Comparison of ENCODE assay signal across 17 mouse cellular contexts in genomic region chr12:9059965-9060364, GRCm38 (mm10). TPM values are rescaled to one million over a fixed set of nuclear protein-coding genes. Genes with fewer than 3 reads are reported as not detected.
DNase-seq lines count a peak whose midpoint lies in the region; ATAC-seq and TF ChIP-seq lines count a peak whose summit lies in the region.
"Had no signal": no experiment of that assay in that cellular context is flagged by ENCODE, and none has a peak within 500 bp of the region (broad histone marks: within the 10 kb centered on the region; RNA-seq: fewer than 3 reads in every experiment).

No protein-coding gene starts in this region.

- no peaks in the 10 kb centered on the region for H3K9me3 ChIP-seq in kidney, embryonic 16.5 days (ENCODE audit: low read length)
- H3K9me3 ChIP-seq in kidney, postnatal 0 days (replicated peaks; ENCODE audit: low read length): no peaks in the 10 kb centered on the region
- H3K9me3 ChIP-seq in stomach, postnatal 0 days (ENCODE audit: control insufficient read depth, low read length): no peaks in the 10 kb centered on the region
- H3K9me3 ChIP-seq: embryonic facial prominence, embryonic 10.5 days; forebrain, embryonic 13.5 days; heart, embryonic 15.5 days; hindbrain, embryonic 15.5 days had no signal

- intact Hi-C loops in heart, postnatal 10 days (cut with DNase I): loop anchor here (10.0 kb wide), 1 partner anchor 415 kb away; no protein-coding TSS in a partner anchor

- H3K4me2 ChIP-seq in kidney, embryonic 16.5 days (replicated peaks; ENCODE audit: low read depth, low read length): no peak overlapping the region
- no peak overlapping the region for H3K4me2 ChIP-seq in kidney, postnatal 0 days (ENCODE audit: low read length)
- no peak overlapping the region for H3K4me2 ChIP-seq in stomach, postnatal 0 days (replicated peaks; ENCODE audit: low read depth)
- H3K4me2 ChIP-seq: forebrain, embryonic 13.5 days; heart, embryonic 15.5 days; hindbrain, embryonic 15.5 days had no signal

- no peak overlapping the region for H3K4me3 ChIP-seq in kidney, adult 2 months (ENCODE audit: insufficient read depth, low read depth, low read length)
- no peak overlapping the region for H3K4me3 ChIP-seq in kidney, embryonic 16.5 days (ENCODE audit: low read length)
- no peak overlapping the region for H3K4me3 ChIP-seq in kidney, postnatal 0 days (replicated peaks; ENCODE audit: low read depth, low read length)
- no peak overlapping the region for H3K4me3 ChIP-seq in stomach, postnatal 0 days (ENCODE audit: low read depth, low read length)
- H3K4me3 ChIP-seq: embryonic facial prominence, embryonic 10.5 days; forebrain, embryonic 13.5 days; heart, embryonic 15.5 days; hindbrain, embryonic 15.5 days had no signal

- TF ChIP-seq CTCF in kidney, adult 2 months (conservative IDR thresholded peaks at IDR 0.05; ENCODE audit: insufficient read depth, insufficient read length, low read depth, low read length): no peak
- no peak for TF ChIP-seq CTCF in kidney, postnatal 0 days (IDR thresholded peaks at IDR 0.05; ENCODE audit: low read depth)
- TF ChIP-seq CTCF in stomach, postnatal 0 days (IDR thresholded peaks at IDR 0.05; ENCODE audit: low read depth): no peak

- peak; percentile 66; the same call in 1 of the 2 replicates for ATAC-seq in kidney, embryonic 16.5 days (ENCODE audit: low FRiP score, low TSS enrichment)
- peak; percentile 46; the same call in 1 of the 2 replicates for ATAC-seq in kidney, postnatal 0 days (replicated peaks; ENCODE audit: low FRiP score, low read depth)
- ATAC-seq in stomach, postnatal 0 days (ENCODE audit: low FRiP score, low TSS enrichment): no peak
- ATAC-seq: forebrain, embryonic 13.5 days; forebrain, postnatal 0 days had no signal

- H3K27ac ChIP-seq in kidney, adult 2 months (ENCODE audit: insufficient read depth, low read depth, low read length): no peak overlapping the region
- peak overlapping the region; percentile 31; the same call in 1 of the 2 replicates for H3K27ac ChIP-seq in kidney, embryonic 16.5 days (ENCODE audit: low read length)
- H3K27ac ChIP-seq in kidney, postnatal 0 days: no peak overlapping the region
- no peak overlapping the region for H3K27ac ChIP-seq in stomach, postnatal 0 days (replicated peaks)
- H3K27ac ChIP-seq: embryonic facial prominence, embryonic 10.5 days; forebrain, embryonic 13.5 days; heart, embryonic 15.5 days; hindbrain, embryonic 15.5 days had no signal

- H3K36me3 ChIP-seq in kidney, adult 2 months (ENCODE audit: control insufficient read depth, insufficient read depth, low read length): no peaks in the 10 kb centered on the region
- no peaks in the 10 kb centered on the region for H3K36me3 ChIP-seq in kidney, embryonic 16.5 days (ENCODE audit: insufficient read depth, low read length)
- no peaks in the 10 kb centered on the region for H3K36me3 ChIP-seq in kidney, postnatal 0 days (ENCODE audit: insufficient read depth, low read length)
- no peaks in the 10 kb centered on the region for H3K36me3 ChIP-seq in stomach, postnatal 0 days (ENCODE audit: control insufficient read depth, insufficient read depth, low read length)
- H3K36me3 ChIP-seq: embryonic facial prominence, embryonic 10.5 days; heart, embryonic 15.5 days; hindbrain, embryonic 15.5 days had no signal

- TF ChIP-seq POLR2A in kidney, adult 2 months (IDR thresholded peaks at IDR 0.05; ENCODE audit: low read depth, low read length): no peak

- no peak overlapping the region for H3K9ac ChIP-seq in kidney, embryonic 16.5 days (replicated peaks; ENCODE audit: low read length)
- no peak overlapping the region for H3K9ac ChIP-seq in kidney, postnatal 0 days (ENCODE audit: low read depth, low read length)
- no peak overlapping the region for H3K9ac ChIP-seq in stomach, postnatal 0 days (ENCODE audit: low read length)
- H3K9ac ChIP-seq: forebrain, embryonic 13.5 days; forebrain, postnatal 0 days; heart, embryonic 15.5 days; hindbrain, embryonic 15.5 days had no signal

- H3K4me1 ChIP-seq in kidney, adult 2 months (ENCODE audit: control insufficient read depth, insufficient read depth, low read length): no peaks in the 10 kb centered on the region
- no peaks in the 10 kb centered on the region for H3K4me1 ChIP-seq in kidney, embryonic 16.5 days (ENCODE audit: insufficient read depth, low read length)
- 0 out of 2 replicates have a peak, but pooled peaks cover 1% of the 10 kb centered on the region for H3K4me1 ChIP-seq in kidney, postnatal 0 days (replicated peaks; ENCODE audit: insufficient read depth, low read length)
- H3K4me1 ChIP-seq in stomach, postnatal 0 days (replicated peaks; ENCODE audit: control insufficient read depth, insufficient read depth): no peaks in the 10 kb centered on the region
- H3K4me1 ChIP-seq: embryonic facial prominence, embryonic 10.5 days; forebrain, embryonic 13.5 days; heart, embryonic 15.5 days; hindbrain, embryonic 15.5 days had no signal

- WGBS in kidney, adult 2 months: 60% methylated on average over 9 of the region's 9 CpGs
- WGBS in kidney, embryonic 16.5 days: 68% methylated on average over 9 of the region's 9 CpGs
- WGBS in kidney, postnatal 0 days: 75% methylated on average over 9 of the region's 9 CpGs
- WGBS in stomach, postnatal 0 days: 76% methylated on average over 9 of the region's 9 CpGs

- no peaks in the 10 kb centered on the region for H3K27me3 ChIP-seq in kidney, adult 2 months (replicated peaks; ENCODE audit: control insufficient read depth, insufficient read depth, low read length)
- H3K27me3 ChIP-seq in kidney, embryonic 16.5 days (ENCODE audit: insufficient read depth, low read length): no peaks in the 10 kb centered on the region
- no peaks in the 10 kb centered on the region for H3K27me3 ChIP-seq in kidney, postnatal 0 days (ENCODE audit: insufficient read depth, low read length)
- no peaks in the 10 kb centered on the region for H3K27me3 ChIP-seq in stomach, postnatal 0 days (ENCODE audit: control insufficient read depth, insufficient read depth, low read length)
- H3K27me3 ChIP-seq: forebrain, embryonic 13.5 days; hindbrain, embryonic 15.5 days had no signal

- TF ChIP-seq EP300 in stomach, postnatal 0 days (optimal IDR thresholded peaks at IDR 0.05): no peak

- DNase-seq in heart, postnatal 10 days: peak; percentile 40 to 43
- no peak for DNase-seq in heart, adult 8-10 months (ENCODE audit: low spot score)
- DNase-seq in kidney, adult 2 months: peak; percentile 31
- no peak for DNase-seq in kidney, postnatal 14 days
- DNase-seq in kidney, postnatal 0 days (ENCODE audit: low spot score): peak; percentile 16
- no peak for DNase-seq in stomach, postnatal 0 days (ENCODE audit: low spot score)
- DNase-seq: adrenal gland, adult 2 months; adrenal gland, postnatal 25 days; cerebellum, adult 18-20 months; cerebellum, adult 9-11 months; cerebellum, postnatal 36 days; forebrain, postnatal 0 days had no signal

RNA-seq across cellular contexts. Expression of gene Ttc32, which starts 30.2 kb away (rescaled TPM):
- total RNA-seq in heart, postnatal 10 days (2021): 10 to 100 TPM; 18.3 to 22.8 TPM
- 10 to 100 TPM; 28.7 to 30.4 (median 28.8) TPM for total RNA-seq in heart, adult 8-10 months (2022)
- polyA plus RNA-seq in kidney, adult 2 months (2012; rRNA removed): 18.0 and 22.7 TPM in 2 replicates
- polyA plus RNA-seq in kidney, embryonic 16.5 days (2015; fragmentation: Nextera tagmentation; extraction: Ambion mirVana): 23.4 and 25.1 TPM in 2 replicates
- 29.2 and 34.8 TPM in 2 replicates for polyA plus RNA-seq in kidney, postnatal 0 days (2015; fragmentation: Nextera tagmentation; extraction: Ambion mirVana)
- 19.5 and 19.6 TPM in 2 replicates for polyA plus RNA-seq in stomach, postnatal 0 days (2015; fragmentation: Nextera tagmentation; extraction: Ambion mirVana)

Comparison
In these comparisons a context has a peak if more than half of its experiments do, and no peak if none do; other contexts are left out.
1. DNase-seq: peak in heart, postnatal 10 days (2 of 2), kidney, adult 2 months (single experiment) and kidney, postnatal 0 days (single experiment); none in heart, adult 8-10 months (single experiment), kidney, postnatal 14 days (single experiment) and stomach, postnatal 0 days (single experiment).